Mouse (Mus musculus) splenic B cell, adult 2 months (primary cell): ENCODE results near the gene Cdc14a.
"Not testable (repeated sequence)": the region's sequence is repeated elsewhere in the genome, so short reads cannot be mapped to it uniquely, and the experiment has no call there.

Experiments used
- DNase-seq: peaks from one replicate; pipeline ENCODE4 v3.0.0-alpha.2; 2011; ENCODE audit warnings: low read depth, low spot score
- H3K27me3 ChIP-seq: 2 replicates; pipeline ENCODE4 v1.6.1; 2012; ENCODE audit warnings: mild to moderate bottlenecking, low read length, moderate library complexity, mixed read lengths; ENCODE audit not compliant: control insufficient read depth, poor library complexity, insufficient read depth, severe bottlenecking
- H3K36me3 ChIP-seq: 2 replicates; pipeline ENCODE4 v1.6.1; 2012; ENCODE audit warnings: mild to moderate bottlenecking, low read length, moderate library complexity, mixed read lengths; ENCODE audit not compliant: control insufficient read depth, poor library complexity, insufficient read depth, severe bottlenecking

Cdc14a gene

GRCm38 (mm10) chr3:116368868-116369437 is 54.9 kb downstream of the Cdc14a start:
- DNase-seq, result no peak
- H3K27me3 ChIP-seq, result no peaks in the 10 kb centered on the region
- H3K36me3 ChIP-seq, result peaks cover 6% of the 10 kb centered on the region; the same call in 1 of the 2 replicates

- Histone ChIP-seq H3K27me3 (no peaks in the 10 kb centered on the region), H3K36me3 (peaks cover 6% of the 10 kb centered on the region; the same call in 1 of the 2 replicates)
- DNase-seq, result no peak
Observed at GRCm38 (mm10) chr3:116366125-116366524, 57.7 kb downstream of the Cdc14a start.

GRCm38 (mm10) chr3:116361906-116362305 is 61.9 kb downstream of the Cdc14a start:
- Histone ChIP-seq H3K27me3 (no peaks in the 10 kb centered on the region), H3K36me3 (peaks cover 9% of the 10 kb centered on the region; the same call in 1 of the 2 replicates)
- no peak for DNase-seq

GRCm38 (mm10) chr3:116361101-116361500 is 62.7 kb downstream of the Cdc14a start:
- no peak for DNase-seq
- Histone ChIP-seq H3K27me3 (no peaks in the 10 kb centered on the region), H3K36me3 (peaks cover 9% of the 10 kb centered on the region; the same call in 1 of the 2 replicates)

GRCm38 (mm10) chr3:116357866-116358265 is 66.0 kb downstream of the Cdc14a start:
- DNase-seq, result no peak
- Histone ChIP-seq H3K36me3 (peaks cover 4% of the 10 kb centered on the region; the same call in 1 of the 2 replicates), H3K27me3 (no peaks in the 10 kb centered on the region)

GRCm38 (mm10) chr3:116357180-116357579 is 66.7 kb downstream of the Cdc14a start:
- DNase-seq, result no peak
- H3K27me3 ChIP-seq, result no peaks in the 10 kb centered on the region

GRCm38 (mm10) chr3:116355026-116355788 is 68.6 kb downstream of the Cdc14a start:
- DNase-seq, result no peak
- Histone ChIP-seq H3K36me3 (no peaks in the 10 kb centered on the region), H3K27me3 (no peaks in the 10 kb centered on the region)

More at GRCm38 (mm10) chr3:116357180-116357579, 66.7 kb downstream of the Cdc14a start:
- peaks cover 4% of the 10 kb centered on the region; the same call in 1 of the 2 replicates for H3K36me3 ChIP-seq

GRCm38 (mm10) chr3:116352486-116352885 is 71.3 kb downstream of the Cdc14a start:
- Histone ChIP-seq H3K27me3 (no peaks in the 10 kb centered on the region), H3K36me3 (no peaks in the 10 kb centered on the region)
- DNase-seq, result no peak

- H3K27me3 ChIP-seq, result no peaks in the 10 kb centered on the region
- H3K36me3 ChIP-seq, result no peaks in the 10 kb centered on the region
- DNase-seq, result no peak
Observed at GRCm38 (mm10) chr3:116350389-116350967, 73.4 kb downstream of the Cdc14a start.

GRCm38 (mm10) chr3:116347571-116347970 is 76.3 kb downstream of the Cdc14a start:
- H3K36me3 ChIP-seq, H3K27me3 ChIP-seq, DNase-seq: not testable (repeated sequence)

GRCm38 (mm10) chr3:116345245-116345644 is 78.6 kb downstream of the Cdc14a start:
- Histone ChIP-seq H3K27me3 (no peaks in the 10 kb centered on the region), H3K36me3 (0 out of 2 replicates have a peak, but pooled peaks cover 2% of the 10 kb centered on the region)
- no peak for DNase-seq

GRCm38 (mm10) chr3:116342251-116342650 is 81.6 kb downstream of the Cdc14a start:
- H3K36me3 ChIP-seq, result peaks cover 4% of the 10 kb centered on the region; the same call in 1 of the 2 replicates
- no peak for DNase-seq
- no peaks in the 10 kb centered on the region for H3K27me3 ChIP-seq

GRCm38 (mm10) chr3:116340950-116341624 is 82.7 kb downstream of the Cdc14a start:
- no peaks in the 10 kb centered on the region for H3K27me3 ChIP-seq
- H3K36me3 ChIP-seq, result peaks cover 4% of the 10 kb centered on the region; the same call in 1 of the 2 replicates
- DNase-seq, result peak; percentile 83

GRCm38 (mm10) chr3:116340281-116340680 is 83.6 kb downstream of the Cdc14a start:
- no peaks in the 10 kb centered on the region for H3K27me3 ChIP-seq
- H3K36me3 ChIP-seq, result peaks cover 4% of the 10 kb centered on the region; the same call in 1 of the 2 replicates
- no peak for DNase-seq
